Mouse (Mus musculus): ENCODE results near the gene Speer4d.
"Not testable (repeated sequence)": the region's sequence is repeated elsewhere in the genome, so short reads cannot be mapped to it uniquely, and the experiment has no call there.

Gene Speer4d

GRCm38 (mm10) chr5:15663847-15664246 is 45.0 kb downstream of the Speer4d start:
- in situ Hi-C loops (cut with MboI; ENCODE audit: unreplicated experiment in 2 of 2) = not testable (repeated sequence)

GRCm38 (mm10) chr5:15670789-15671188 is 51.9 kb downstream of the Speer4d start:
- in situ Hi-C loops (cut with MboI; ENCODE audit: unreplicated experiment in 2 of 2) = not testable (repeated sequence)
